Mouse (Mus musculus): ENCODE measurements around the gene Fam198b.

Gene Fam198b

DNA sequence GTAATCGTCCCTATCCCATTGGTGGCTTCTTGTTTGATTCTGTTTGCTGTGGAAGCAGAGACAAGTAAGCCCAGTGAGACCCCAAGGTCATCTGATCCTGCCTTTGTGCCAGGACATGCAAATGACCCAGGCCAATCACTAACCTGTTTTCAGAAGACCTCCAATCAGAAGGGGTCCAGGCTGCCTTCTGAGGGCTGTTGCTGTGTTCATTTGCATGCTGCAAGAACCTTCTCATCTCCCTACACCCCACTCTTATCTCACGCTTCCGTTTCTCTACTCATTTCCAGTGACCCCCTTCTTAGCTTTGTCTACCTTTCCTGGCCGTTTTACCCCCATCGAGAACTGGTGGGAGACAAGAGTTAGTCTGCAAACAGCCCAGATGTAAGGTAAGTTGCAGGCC lies at the start of gene Fam198b:
Gene Fam198b, plus strand, starts transcription at position 229 of the 400 bp plus-strand sequence.
- no peak for DNase-seq (ENCODE audit: low spot score in 2 of 2)

DNA sequence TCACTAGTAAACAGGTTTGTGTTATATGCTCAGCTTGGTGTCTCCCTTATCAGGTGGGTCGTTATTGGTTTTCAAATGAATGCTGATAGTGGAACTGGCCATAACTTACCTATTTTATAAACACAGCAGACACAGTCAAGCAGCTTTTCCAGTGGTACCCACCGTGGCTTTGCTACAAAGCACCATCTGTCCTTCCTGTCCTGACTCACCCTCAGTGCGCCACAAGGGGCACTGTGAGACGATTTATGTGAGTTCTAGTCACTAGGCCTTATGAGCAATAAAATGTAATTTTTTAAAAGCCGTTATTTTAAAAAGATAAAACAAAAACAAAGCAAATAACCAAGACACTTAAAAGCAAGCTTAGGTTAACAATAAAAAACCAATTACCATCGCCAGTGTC lies 45.6 kb upstream of the Fam198b start:
- DNase-seq (ENCODE audit: low spot score in 2 of 2) = no peak

DNA sequence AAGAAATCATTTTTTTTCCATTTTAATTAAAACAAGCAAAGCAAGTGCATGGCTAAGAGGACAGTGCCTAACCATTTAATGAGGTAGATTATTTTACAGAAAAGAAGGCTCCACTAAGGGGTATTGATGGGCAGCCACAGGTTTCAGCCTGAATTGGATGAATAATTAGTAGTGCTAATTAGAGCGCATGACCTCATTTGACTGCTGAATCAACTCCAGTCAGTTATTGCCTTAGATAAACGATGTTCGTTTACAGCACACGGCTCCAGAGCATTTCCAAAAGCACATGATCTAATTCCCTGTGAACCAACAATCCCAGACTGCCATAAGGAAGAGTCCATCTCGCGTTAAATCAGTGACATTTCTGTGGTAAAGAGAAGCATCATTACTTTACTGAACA lies 42.9 kb upstream of the Fam198b start:
- no peak for DNase-seq (ENCODE audit: low spot score in 2 of 2)

DNA sequence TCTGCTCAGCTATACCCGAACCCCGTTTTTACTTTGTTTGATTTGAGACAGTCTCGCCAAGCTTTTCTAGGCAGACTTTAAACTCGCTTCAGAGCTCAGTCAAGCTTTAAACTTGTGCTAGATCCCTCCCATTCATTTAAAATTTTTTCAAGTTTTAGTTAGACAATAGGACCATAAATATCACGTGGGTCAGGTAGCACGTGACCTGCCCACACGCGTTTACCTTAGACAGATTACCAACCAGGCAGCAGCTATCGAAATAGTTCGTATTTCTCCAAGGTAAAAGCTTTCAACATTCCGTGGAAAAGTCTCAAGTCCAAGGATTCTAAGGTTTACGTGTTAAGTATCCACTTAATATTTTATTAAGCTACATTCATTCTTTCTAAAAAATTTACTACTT lies 42.2 kb upstream of the Fam198b start:
- peak; percentile 57 to 74 for DNase-seq (ENCODE audit: low spot score in 2 of 2)

DNA sequence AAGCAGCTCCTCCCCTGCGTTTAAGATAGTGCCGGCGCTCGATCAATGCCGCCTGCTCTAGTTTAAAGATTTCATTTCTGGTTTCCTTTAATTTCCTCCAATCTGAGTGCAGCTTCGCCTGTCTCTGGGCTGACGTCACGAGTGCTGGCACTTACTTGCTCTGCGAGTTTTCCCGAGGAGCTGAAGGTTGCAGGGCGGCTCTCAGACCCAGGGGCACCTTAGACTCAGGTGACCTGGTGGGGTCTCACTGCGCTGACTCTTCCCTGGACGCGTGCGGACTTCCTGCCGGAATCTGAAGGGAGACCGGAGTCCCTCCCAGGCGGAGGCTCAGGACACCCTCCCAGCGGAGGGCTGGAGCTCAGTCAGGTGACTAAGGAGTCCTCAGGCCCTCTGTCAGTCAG lies 41.7 kb upstream of the Fam198b start:
- peak; percentile 47 to 63 for DNase-seq (ENCODE audit: low spot score in 2 of 2)

DNA sequence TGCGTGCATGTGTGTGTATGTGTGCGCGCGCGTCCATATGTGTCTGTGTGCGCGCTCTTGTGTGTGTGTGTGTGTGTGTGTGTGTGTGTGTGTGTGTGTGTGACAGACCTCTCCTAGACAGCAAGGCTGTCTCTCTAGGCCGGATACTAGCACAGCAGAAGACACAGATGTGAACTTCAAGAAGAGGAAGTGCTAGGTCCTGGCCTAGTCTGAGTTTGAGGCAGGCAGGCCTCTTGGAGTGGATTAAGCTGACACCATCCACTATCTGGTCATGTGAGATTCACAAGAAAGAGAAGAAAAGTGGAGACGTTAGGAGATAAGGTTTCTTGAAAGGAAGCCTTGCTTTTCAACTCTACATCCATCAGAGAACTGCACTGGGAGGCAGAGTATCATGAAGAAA lies 40.3 kb upstream of the Fam198b start:
- peak in 1 of 2 experiments; percentile 31 for DNase-seq (ENCODE audit: low spot score in 2 of 2)

DNA sequence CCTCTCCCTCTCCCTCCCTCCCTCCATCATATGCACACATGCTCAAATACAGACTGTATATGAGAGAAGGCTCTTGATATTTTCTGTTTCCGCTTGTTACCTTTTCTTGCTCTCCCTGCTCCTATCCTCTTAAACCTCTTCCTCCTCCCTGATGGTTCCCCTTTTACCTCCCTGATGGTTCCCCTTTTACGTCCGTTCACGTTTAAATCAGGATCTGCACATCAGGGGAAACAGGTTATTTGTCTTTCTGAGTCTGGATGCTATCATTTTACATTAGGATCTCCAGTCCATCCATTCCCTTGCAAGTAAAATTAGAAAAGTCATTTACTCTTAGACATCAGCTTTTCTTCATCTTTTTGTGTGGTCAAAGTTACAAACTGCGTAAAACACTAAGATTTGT lies 37.7 kb upstream of the Fam198b start:
- DNase-seq (ENCODE audit: low spot score in 2 of 2) = no peak

DNA sequence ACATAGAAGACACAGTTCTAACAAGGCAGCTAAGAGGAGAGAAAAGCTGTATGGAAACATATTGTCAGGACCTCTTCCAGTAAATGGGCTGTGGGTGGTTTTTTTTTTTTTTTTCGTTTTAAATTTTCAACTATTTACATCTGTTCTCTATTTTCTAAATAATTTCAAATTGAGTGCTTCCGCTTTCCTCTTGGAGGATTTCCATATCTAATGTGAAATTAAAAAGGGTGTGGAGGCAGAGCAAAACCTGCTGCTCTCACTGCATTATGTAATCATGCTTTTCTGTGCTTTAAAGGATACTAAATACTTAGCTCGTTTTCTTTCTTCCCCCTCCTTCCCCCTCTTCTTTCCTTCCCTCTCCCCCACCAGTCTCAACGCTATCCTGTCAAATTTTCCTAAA lies 35.5 kb upstream of the Fam198b start:
- no peak for DNase-seq (ENCODE audit: low spot score in 2 of 2)

DNA sequence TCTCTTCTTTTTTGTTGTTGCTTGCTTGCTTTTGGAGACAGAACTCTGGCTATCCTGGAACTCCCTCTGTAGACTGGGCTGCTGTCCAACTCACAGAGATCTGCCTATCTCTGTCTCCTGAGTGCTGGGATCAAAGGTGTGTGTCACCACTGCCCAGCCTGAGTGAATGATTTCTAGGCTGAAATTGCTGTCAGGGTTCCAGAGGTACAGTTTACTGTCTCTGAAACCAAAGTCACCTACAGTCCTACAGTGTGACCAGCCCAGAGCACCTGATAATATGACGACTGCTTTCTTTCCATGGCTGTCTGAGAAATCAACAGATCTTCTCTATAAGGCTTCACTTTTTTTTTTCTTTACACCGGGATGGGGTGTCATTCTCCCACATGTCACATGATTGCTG lies 34.7 kb upstream of the Fam198b start:
- DNase-seq (ENCODE audit: low spot score in 2 of 2) = no peak

DNA sequence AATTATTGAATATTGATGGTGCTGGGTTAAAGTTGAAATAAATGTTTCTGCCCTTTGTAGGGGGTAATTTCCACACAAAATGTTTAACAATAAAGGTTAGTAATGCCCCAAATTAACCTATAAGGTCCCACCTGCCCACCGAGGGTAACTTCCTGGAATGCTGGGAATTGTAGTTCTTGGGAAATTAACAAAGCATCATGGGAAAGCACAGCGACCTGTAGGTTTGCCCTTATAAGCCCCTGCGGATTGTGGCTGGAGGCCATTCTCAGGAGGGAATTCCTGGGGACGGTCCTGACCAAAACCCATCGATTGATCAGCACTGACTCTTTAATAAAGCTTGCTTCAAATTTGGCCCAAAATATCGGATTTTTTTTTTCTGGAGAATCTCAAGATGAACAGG lies 33.7 kb upstream of the Fam198b start:
- DNase-seq (ENCODE audit: low spot score in 2 of 2) = no peak

DNA sequence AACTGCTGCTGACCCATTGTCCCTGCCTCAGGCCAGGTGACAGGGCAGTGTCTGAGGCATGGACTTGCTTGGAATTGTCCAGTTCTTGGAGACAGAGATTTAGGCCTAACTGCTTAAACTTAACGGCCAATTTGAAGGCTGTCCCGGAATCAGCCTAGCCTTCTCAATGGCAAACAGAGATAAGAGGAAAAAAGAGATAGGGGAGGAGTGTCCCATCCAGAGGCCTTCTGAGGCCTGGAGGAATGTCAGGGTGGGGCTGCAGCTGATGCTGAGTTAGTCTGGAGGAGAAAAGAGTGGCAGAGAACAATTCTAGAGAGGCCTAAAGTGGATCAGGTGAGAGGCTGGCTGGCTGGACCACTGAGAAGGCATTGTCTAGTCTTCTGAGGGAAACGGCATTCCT lies 32.2 kb upstream of the Fam198b start:
- no peak for DNase-seq (ENCODE audit: low spot score in 2 of 2)

DNA sequence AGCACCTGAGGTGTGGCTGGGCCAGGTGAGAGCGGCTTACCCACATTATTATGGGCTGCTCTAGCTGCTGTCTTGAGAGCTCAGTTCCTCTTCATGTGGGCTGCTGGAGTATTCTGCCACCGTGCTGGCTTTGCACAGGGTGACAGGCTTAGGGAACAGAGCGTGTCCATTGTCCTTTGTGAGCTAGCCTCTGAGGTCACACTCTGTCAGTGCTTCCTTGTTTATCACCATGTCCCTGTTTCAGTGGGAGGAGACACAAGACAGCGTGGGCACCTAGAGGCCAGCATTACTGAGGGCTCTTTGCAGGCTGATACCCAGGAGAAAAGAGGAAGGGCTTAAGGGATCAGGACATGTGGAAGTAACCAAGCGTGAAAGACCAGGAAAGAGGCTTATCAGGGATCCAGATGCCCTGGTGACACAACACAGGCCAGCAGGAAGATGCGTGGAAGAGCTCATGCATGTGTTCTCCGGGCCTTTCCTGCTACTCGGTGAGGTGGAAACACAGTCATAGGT lies 31.6 kb upstream of the Fam198b start, which contains the start of gene Tmem144:
Gene Tmem144, minus strand, starts transcription at position 120 of the 513 bp plus-strand sequence.
- DNase-seq (ENCODE audit: low spot score in 2 of 2) = no peak

DNA sequence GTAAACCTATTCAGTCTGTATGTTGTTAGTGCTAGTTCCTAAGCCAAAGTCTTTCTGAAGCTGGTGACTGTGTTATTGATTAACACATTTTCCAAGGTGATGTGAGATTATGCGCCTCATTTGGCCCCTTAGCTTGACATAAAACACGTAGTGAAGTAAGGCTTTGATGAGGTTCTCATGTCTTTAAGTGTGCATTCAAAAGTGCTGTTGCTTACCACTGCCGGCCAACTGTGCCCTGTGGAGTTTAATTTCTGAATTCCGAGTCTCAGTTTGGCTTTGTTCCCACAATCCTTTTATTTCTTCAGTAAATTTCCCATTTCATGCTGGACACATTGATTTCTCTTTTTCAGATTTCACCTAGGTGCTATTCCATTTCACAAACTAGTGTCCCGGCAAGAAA lies 26.6 kb upstream of the Fam198b start:
- DNase-seq (ENCODE audit: low spot score in 2 of 2) = no peak

DNA sequence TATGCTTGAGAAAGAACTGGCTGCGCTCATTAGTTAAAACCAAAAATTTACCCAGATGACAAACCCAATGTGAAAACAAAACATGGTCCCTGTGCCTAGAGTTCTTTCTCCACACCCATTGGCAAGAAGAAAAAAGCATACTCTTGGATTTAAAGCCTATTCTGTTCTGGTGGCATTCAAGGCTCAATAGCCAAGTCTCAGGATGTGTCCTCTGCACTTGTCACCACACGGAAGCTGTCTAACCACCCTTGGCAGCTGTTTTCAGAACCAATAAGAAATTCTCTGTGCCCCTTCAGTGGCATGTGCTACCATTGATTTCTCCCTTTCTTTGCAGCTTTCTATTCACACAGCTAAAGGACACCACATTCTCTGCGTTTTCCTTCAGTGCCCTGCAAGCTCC lies 26.1 kb upstream of the Fam198b start:
- no peak for DNase-seq (ENCODE audit: low spot score in 2 of 2)

DNA sequence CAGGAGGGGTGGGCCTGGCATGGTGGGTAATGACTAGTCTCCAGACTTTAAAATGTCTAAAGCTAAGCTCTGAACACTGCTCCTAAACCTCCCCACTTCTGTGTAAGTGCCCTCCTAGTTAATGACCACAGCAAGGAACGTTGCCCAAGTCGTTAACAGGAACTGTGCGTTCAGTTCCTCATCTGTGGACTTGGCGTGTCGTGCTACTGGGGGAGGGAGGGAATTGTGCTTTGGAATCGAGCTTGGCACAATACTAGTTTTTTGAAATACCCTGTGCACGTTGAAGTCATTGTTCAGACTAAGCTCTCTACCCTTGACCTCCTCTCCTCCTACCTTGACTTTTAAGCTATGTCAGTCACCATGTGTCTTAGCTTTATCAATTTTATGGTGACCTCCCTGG lies 19.5 kb upstream of the Fam198b start:
- DNase-seq (ENCODE audit: low spot score in 2 of 2) = no peak

DNA sequence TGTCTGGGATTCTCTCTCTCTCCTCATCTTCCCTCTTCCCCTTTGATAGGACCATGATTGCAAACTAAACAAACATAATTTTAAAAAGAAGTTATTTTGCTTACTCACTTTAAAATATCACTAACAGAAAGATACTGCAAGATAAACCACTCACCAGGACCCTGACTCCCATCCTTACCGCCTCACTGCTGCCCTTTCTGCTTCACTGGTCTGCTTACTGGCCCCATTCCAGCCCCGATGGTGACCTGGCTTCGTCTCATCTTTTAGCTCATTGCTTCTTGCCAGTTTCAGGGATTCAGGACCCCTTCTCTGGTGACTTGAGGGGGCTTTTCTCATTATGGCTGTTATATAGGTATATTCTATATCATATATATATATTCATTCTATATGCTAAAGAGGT lies 18.2 kb upstream of the Fam198b start:
- no peak for DNase-seq (ENCODE audit: low spot score in 2 of 2)

DNA sequence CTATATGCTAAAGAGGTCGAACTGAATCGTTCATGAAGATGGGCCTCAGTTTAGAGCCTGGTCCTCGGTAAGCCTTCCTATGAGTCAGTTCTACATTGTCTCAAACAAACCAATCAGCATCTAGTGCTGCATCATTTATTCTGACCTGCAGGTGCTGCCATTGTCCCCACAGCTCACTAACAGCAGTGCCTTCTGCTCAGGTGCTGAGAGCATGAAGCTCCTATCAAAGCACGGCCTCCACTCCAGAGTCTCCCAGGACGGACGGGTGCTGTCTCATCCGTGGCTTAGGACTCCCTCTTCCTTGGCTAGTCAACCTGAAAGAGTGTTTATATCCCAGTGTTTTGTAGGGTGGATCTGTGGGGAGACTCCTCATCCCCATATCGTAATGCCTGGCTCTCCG lies 17.8 kb upstream of the Fam198b start:
- no peak for DNase-seq (ENCODE audit: low spot score in 2 of 2)

DNA sequence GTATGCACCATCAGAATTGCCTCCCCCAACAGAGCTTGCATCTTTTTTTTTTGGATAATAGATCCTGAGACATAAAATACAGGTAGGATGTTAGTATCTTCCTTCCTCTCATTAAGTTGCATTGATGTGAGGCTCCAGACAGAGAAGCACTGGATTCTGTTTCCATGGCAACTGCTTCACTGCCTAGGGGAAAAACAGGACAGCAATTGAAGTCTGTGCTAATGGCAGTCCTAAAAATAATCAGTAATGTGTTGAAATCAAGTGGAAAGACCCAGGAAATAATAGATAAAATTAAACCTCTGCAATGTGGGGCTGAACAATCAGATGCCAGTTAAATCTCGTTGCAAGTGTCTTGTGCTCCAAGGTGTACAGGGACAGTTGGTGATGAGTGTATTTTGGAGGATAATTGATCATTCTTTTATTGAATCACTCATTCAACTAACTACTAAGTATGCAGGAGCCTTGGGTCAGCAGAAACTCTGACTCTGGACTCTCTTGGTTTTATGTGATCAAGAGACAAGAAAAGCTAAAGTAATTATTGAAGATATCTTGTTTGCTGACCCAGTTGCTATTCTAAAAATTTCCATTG lies 17.1 kb upstream of the Fam198b start:
- DNase-seq (ENCODE audit: low spot score in 2 of 2) = no peak

DNA sequence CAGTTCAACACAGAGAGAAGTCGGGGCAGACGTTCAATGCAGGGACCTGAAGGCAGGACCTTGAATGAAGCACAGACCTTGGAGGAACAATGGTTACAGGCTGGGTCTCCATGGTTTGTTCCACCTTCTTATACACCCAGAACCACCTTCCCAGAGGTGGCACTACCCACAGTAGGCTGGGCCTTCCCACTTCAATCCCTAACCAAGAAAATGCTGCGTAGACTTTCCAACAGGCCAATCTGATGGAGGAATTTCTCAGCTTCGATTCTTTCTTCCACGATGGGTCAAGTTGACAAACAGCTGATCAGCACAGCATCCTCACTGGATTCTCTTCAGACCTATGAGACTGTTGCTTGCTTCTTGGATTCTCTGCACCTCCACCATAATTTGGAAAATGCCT lies 8.9 kb upstream of the Fam198b start:
- no peak for DNase-seq (ENCODE audit: low spot score in 2 of 2)

DNA sequence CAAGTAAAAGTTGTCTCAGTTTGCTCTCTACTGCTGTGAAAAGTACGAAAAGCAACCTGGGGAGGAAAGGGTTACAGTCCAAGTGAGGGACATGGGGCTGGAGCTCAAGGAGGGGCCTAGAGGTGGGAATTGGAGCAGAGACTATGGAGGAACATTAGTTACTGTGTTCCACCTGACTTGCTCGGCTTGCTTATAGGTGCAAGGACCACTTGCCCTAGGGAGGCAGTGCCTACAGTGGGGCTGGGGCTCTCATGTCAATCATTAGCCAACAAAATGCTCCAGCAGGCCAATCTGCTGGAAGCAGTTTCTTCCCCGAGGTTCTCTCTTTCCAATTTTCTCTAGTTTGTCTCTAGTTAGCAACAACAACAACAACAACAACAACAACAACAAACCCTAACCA lies 6.0 kb upstream of the Fam198b start:
- DNase-seq (ENCODE audit: low spot score in 2 of 2) = no peak

DNA sequence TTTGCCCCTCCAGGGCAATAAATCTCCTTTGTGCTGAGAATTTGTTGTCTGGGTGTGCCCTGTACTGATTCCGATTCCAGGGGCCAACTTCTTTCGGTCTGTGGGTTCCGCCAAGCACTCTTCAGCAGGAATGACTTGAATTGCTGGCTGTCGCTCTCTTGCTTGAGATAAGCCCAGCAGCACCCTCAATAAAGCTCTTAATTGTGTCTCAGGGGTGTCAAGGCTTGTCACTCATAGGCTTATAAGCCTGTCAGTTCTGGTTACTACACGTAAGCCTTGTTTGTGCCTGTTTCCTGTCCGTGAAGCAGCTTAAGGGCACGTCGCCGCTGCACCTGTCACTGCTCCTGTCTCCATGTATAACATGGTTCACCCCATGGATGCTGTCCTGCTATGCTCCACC lies 5.1 kb upstream of the Fam198b start:
- no peak for DNase-seq (ENCODE audit: low spot score in 2 of 2)

DNA sequence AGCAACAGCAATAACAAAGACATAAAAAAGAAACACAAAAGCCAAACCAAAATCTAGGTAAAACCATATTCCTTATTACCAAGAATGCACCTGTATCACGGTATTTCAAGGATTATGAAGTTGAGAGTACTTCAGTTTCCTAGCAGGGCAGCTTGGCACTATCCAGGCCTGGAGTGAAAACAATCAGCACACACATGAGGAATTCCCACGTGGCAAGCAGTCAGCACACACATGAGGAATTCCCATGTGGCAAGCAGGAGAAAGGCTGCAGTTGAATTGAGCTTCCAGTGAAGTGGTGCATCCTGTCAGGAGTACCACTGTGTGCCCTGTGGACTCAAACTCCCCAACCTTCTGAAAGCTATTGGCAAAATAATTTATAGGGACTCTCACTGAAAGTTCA lies 2.7 kb upstream of the Fam198b start:
- no peak for DNase-seq (ENCODE audit: low spot score in 2 of 2)

DNA sequence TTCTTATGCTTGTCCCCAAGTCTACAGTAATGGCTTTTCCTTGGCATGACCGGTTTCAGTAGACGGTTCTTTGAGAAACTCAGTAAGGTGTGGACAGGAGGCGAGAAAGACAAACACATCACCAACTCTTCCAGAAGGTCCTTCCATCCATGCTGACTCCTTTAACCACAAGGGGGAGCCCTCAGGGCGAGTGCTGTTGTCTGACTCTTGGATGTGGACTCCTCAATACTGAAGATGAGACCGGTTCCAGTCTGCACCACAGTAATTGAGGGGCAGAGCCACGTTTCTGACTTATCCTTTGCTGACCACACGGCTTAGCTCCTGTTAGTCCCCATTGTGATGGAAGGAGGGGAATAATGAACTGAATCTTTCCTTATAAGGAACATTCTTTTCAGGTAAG lies 1.2 kb upstream of the Fam198b start:
- DNase-seq (ENCODE audit: low spot score in 2 of 2) = peak; percentile 19 to 34

DNA sequence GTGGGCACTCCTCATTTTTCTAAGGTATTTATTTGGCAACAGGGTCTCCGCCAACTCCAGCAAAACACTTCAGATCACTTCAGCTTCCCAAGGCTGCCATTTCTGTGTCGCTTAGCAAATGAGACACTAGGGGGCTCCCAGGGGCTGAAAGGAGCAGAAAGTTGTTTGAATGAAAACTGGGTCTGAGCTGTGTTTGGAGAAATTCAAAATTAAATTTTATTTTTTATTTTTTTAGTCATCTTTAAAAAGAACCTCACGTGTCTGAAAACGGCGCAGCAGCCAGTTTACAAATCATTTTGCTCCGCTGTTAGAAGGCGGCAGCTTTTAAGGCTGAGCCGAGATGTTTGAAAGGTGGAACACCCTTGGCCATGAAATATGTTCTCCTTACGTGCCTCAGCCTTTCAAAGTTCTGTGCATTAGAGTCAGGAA lies 442 bp downstream of the Fam198b start:
- DNase-seq (ENCODE audit: low spot score in 2 of 2) = peak in 1 of 2 experiments; percentile 10
